Mouse (Mus musculus): ENCODE measurements around the gene Lrp6. TPM values are rescaled to one million over a fixed set of nuclear protein-coding genes. Genes with fewer than 3 reads are reported as not detected.

The Lrp6 gene
- total and polyA plus RNA-seq, 2 experiments from 2014 or later, result 15.9 to 26.6 TPM

DNA sequence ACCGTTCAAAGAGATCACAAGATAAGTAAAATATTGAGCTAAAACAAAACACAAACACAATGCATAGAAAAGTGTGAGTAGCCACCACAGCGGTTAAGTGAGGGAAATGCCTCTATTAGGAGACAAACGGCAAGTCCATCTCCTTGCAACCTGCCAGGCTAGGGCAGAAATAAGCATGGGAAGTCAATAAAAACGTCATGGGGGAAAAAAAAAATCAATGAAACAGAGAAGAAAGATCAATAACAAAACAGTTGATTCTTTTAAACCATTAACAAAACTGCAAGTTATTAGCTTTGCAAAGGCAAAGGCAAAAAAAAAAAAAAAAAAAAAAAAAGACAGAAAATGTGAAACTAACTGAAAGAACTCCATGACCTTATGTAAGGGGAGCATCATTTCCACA lies 49.6 kb downstream of the Lrp6 start:
- no peak overlapping the region for H3K4me3 ChIP-seq (ENCODE audit: low read depth, low read length)
- ATAC-seq (ENCODE audit: insufficient read depth, low read depth), result no peak
- H3K36me3 ChIP-seq (replicated peaks; ENCODE audit: control insufficient read depth, insufficient read depth, low read length), result 0 out of 2 replicates have a peak, but pooled peaks cover 4% of the 10 kb centered on the region
- no peaks in the 10 kb centered on the region for H3K9me3 ChIP-seq (replicated peaks; ENCODE audit: control insufficient read depth, low read length)
- TF ChIP-seq CTCF (IDR thresholded peaks at IDR 0.05; ENCODE audit: low read depth) (no peak), EP300 (IDR thresholded peaks at IDR 0.05; ENCODE audit: low read depth) (no peak)
- H3K4me1 ChIP-seq (ENCODE audit: control insufficient read depth, insufficient read depth), result peaks cover 6% of the 10 kb centered on the region; the same call in 1 of the 2 replicates
- WGBS, result 74% methylated on average over 4 of the region's 4 CpGs
- no peak overlapping the region for H3K27ac ChIP-seq (ENCODE audit: low read depth)
- H3K4me2 ChIP-seq (ENCODE audit: low read depth, low read length), result no peak overlapping the region
- H3K27me3 ChIP-seq (ENCODE audit: control insufficient read depth, insufficient read depth, low read length), result no peaks in the 10 kb centered on the region
- H3K9ac ChIP-seq (replicated peaks; ENCODE audit: low read depth, low read length), result no peak overlapping the region
- DNase-seq (ENCODE audit: low spot score), result no peak

DNA sequence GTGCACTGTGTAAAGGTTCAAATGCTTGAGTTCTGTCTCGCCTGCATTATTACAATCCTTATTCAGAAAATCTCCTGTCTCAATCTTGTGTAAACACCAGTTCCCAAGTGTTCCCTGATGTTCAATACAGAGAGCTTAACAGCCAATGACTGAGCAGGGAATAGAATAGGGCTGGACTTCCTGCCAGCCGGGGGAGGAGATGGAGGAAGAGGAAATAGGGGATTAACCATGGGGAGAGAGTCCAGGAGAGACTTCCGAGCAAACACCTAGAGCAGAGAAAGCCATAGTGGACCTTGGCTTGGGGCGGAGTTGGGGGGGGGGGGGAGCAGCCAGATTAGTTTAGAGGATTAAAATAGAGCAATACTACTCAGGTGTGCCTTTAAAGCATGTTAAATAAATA lies 51.3 kb downstream of the Lrp6 start:
- H3K36me3 ChIP-seq (replicated peaks; ENCODE audit: control insufficient read depth, insufficient read depth, low read length), result 0 out of 2 replicates have a peak, but pooled peaks cover 4% of the 10 kb centered on the region
- no peak; the same call in 1 of the 2 replicates for ATAC-seq (ENCODE audit: insufficient read depth, low read depth)
- H3K4me2 ChIP-seq (ENCODE audit: low read depth, low read length), result no peak overlapping the region
- no peak overlapping the region for H3K9ac ChIP-seq (replicated peaks; ENCODE audit: low read depth, low read length)
- WGBS, result 68% methylated on average over 4 of the region's 4 CpGs
- peaks cover 6% of the 10 kb centered on the region; the same call in 1 of the 2 replicates for H3K4me1 ChIP-seq (ENCODE audit: control insufficient read depth, insufficient read depth)
- no peaks in the 10 kb centered on the region for H3K27me3 ChIP-seq (ENCODE audit: control insufficient read depth, insufficient read depth, low read length)
- TF ChIP-seq EP300 (IDR thresholded peaks at IDR 0.05; ENCODE audit: low read depth), result no peak
- no peak for TF ChIP-seq CTCF (IDR thresholded peaks at IDR 0.05; ENCODE audit: low read depth)
- no peak overlapping the region for H3K4me3 ChIP-seq (ENCODE audit: low read depth, low read length)
- no peak for DNase-seq (ENCODE audit: low spot score)
- no peak overlapping the region for H3K27ac ChIP-seq (ENCODE audit: low read depth)
- H3K9me3 ChIP-seq (replicated peaks; ENCODE audit: control insufficient read depth, low read length), result no peaks in the 10 kb centered on the region

DNA sequence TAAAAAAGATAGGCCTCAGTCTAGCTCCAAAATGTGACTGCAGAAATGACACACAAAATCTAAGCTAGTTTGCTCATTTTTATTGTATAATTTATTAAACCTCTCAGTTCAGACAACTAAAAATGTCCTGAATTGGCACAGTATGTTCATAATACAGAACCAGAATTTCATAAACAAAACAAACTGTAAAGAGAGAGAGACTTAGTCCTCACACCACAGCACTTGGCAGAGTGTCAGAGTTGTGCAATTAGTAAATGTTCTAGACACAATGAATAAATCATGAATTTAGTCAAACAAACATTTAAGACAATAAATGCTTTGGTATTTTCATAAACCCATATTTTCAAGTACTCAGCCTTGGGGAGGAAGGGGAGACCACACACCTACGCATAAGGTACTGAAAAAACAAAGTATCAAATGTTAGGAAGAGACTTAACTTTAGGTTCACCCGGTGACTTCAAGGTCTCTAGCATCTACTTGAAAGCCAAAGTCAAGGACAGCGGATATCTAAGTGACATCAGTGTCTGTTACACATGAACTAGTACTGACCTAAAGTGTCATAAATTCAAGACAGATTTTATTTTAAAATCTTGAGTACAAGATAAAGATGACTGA lies 52.8 kb downstream of the Lrp6 start:
- ATAC-seq (ENCODE audit: insufficient read depth, low read depth) (no peak), DNase-seq (ENCODE audit: low spot score) (no peak)
- Histone ChIP-seq H3K36me3 (replicated peaks; ENCODE audit: control insufficient read depth, insufficient read depth, low read length) (0 out of 2 replicates have a peak, but pooled peaks cover 5% of the 10 kb centered on the region), H3K4me2 (ENCODE audit: low read depth, low read length) (no peak overlapping the region), H3K27ac (ENCODE audit: low read depth) (no peak overlapping the region), H3K27me3 (ENCODE audit: control insufficient read depth, insufficient read depth, low read length) (no peaks in the 10 kb centered on the region), H3K9ac (replicated peaks; ENCODE audit: low read depth, low read length) (no peak overlapping the region), H3K4me1 (ENCODE audit: control insufficient read depth, insufficient read depth) (peaks cover 6% of the 10 kb centered on the region; the same call in 1 of the 2 replicates), H3K9me3 (replicated peaks; ENCODE audit: control insufficient read depth, low read length) (no peaks in the 10 kb centered on the region), H3K4me3 (ENCODE audit: low read depth, low read length) (no peak overlapping the region)
- 84% methylated on average over 3 of the region's 3 CpGs for WGBS
- no peak for TF ChIP-seq EP300 (IDR thresholded peaks at IDR 0.05; ENCODE audit: low read depth)
- TF ChIP-seq CTCF (IDR thresholded peaks at IDR 0.05; ENCODE audit: low read depth), result no peak

DNA sequence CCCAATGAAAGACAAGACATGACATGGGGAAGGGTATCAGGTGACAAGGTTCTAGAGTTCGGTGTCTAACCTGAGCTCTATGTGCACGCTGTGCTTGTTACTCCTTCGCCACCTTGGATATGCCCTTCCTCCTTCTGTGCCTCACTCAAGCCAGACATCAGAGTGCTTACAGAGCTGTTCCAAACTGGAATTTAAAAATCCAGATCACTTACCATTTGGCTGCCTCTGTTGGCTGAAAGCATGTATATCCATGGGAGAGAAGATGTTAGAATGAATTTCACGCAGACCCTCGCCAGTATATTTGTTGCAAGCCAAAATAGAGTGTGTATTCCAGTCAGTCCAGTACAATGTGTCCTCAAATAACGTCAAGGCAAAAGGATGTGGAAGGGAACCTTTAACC lies 53.8 kb downstream of the Lrp6 start:
- 0 out of 2 replicates have a peak, but pooled peaks cover 7% of the 10 kb centered on the region for H3K36me3 ChIP-seq (replicated peaks; ENCODE audit: control insufficient read depth, insufficient read depth, low read length)
- no peaks in the 10 kb centered on the region for H3K27me3 ChIP-seq (ENCODE audit: control insufficient read depth, insufficient read depth, low read length)
- 80% methylated on average over 6 of the region's 6 CpGs for WGBS

DNA sequence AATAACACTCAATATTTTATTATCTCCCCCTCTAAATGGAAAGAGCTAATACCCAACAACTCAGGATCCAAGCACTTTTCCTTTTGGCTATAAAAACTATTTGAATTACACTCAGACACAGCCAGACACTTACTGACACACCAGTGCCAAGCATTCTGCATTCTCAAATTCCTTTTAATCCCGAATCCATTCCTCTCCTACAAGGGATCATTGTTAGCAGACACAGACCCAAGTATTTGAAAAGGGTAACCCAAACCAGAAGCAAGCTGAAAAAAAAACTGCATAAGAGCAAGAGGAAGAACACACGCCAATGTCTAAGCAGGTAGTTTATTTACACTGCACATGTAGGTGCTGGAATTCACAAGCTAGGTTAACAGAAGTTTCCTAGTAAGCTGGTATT lies 54.3 kb downstream of the Lrp6 start:
- no peak overlapping the region for H3K9ac ChIP-seq (replicated peaks; ENCODE audit: low read depth, low read length)
- H3K27ac ChIP-seq (ENCODE audit: low read depth), result no peak overlapping the region
- no peaks in the 10 kb centered on the region for H3K4me1 ChIP-seq (ENCODE audit: control insufficient read depth, insufficient read depth)
- H3K27me3 ChIP-seq (ENCODE audit: control insufficient read depth, insufficient read depth, low read length), result no peaks in the 10 kb centered on the region
- TF ChIP-seq CTCF (IDR thresholded peaks at IDR 0.05; ENCODE audit: low read depth) (no peak), EP300 (IDR thresholded peaks at IDR 0.05; ENCODE audit: low read depth) (no peak)
- WGBS, result 60% methylated on average over 2 of the region's 2 CpGs
- H3K9me3 ChIP-seq (replicated peaks; ENCODE audit: control insufficient read depth, low read length), result no peaks in the 10 kb centered on the region
- no peak overlapping the region for H3K4me2 ChIP-seq (ENCODE audit: low read depth, low read length)
- ATAC-seq (ENCODE audit: insufficient read depth, low read depth), result no peak
- no peak overlapping the region for H3K4me3 ChIP-seq (ENCODE audit: low read depth, low read length)
- DNase-seq (ENCODE audit: low spot score), result no peak
- 0 out of 2 replicates have a peak, but pooled peaks cover 10% of the 10 kb centered on the region for H3K36me3 ChIP-seq (replicated peaks; ENCODE audit: control insufficient read depth, insufficient read depth, low read length)

More for the DNA sequence above, 53.8 kb downstream of the Lrp6 start:
- TF ChIP-seq CTCF (IDR thresholded peaks at IDR 0.05; ENCODE audit: low read depth) (no peak), EP300 (IDR thresholded peaks at IDR 0.05; ENCODE audit: low read depth) (no peak)
- ATAC-seq (ENCODE audit: insufficient read depth, low read depth) (no peak), DNase-seq (ENCODE audit: low spot score) (no peak)
- Histone ChIP-seq H3K9ac (replicated peaks; ENCODE audit: low read depth, low read length) (no peak overlapping the region), H3K4me2 (ENCODE audit: low read depth, low read length) (no peak overlapping the region), H3K27ac (ENCODE audit: low read depth) (no peak overlapping the region), H3K4me3 (ENCODE audit: low read depth, low read length) (no peak overlapping the region), H3K9me3 (replicated peaks; ENCODE audit: control insufficient read depth, low read length) (no peaks in the 10 kb centered on the region), H3K4me1 (ENCODE audit: control insufficient read depth, insufficient read depth) (0 out of 2 replicates have a peak, but pooled peaks cover under 1% of the 10 kb centered on the region)

DNA sequence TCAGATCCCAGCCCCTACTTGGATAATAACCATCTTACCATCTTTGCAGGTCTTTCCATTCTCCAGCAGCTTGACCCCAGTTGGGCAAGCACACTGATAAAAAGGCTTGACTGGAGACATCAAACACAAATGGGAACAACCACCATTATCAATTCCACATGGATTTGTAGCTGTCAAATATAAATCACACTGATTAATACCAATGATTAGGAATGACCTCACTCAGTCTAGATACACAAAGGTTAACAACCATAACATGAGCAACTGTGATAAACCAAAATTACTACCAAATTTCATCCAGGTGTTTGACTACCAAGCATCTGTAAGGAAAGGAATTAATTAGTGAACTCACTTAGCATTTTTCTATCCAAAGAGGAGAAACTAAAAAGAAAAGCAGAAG lies 55.6 kb downstream of the Lrp6 start:
- Histone ChIP-seq H3K36me3 (replicated peaks; ENCODE audit: control insufficient read depth, insufficient read depth, low read length) (peaks cover 23% of the 10 kb centered on the region), H3K4me2 (ENCODE audit: low read depth, low read length) (no peak overlapping the region), H3K9ac (replicated peaks; ENCODE audit: low read depth, low read length) (no peak overlapping the region), H3K4me1 (ENCODE audit: control insufficient read depth, insufficient read depth) (no peaks in the 10 kb centered on the region), H3K27ac (ENCODE audit: low read depth) (no peak overlapping the region), H3K4me3 (ENCODE audit: low read depth, low read length) (no peak overlapping the region), H3K9me3 (replicated peaks; ENCODE audit: control insufficient read depth, low read length) (no peaks in the 10 kb centered on the region), H3K27me3 (ENCODE audit: control insufficient read depth, insufficient read depth, low read length) (no peaks in the 10 kb centered on the region)
- no peak for TF ChIP-seq CTCF (IDR thresholded peaks at IDR 0.05; ENCODE audit: low read depth)
- TF ChIP-seq EP300 (IDR thresholded peaks at IDR 0.05; ENCODE audit: low read depth), result no peak
- ATAC-seq (ENCODE audit: insufficient read depth, low read depth) (no peak), DNase-seq (ENCODE audit: low spot score) (no peak)

Measured in heart, postnatal 0 days (tissue).